Mouse (Mus musculus) C2C12 (cell line): ENCODE data around the gene Bckdk.

ENCODE experiments used
- CTCF ChIP-seq: IDR thresholded peaks from one replicate; pipeline ENCODE4 v1.5.1; 2011; ENCODE audit not compliant: control insufficient read depth, insufficient read depth, insufficient read length
- MAX ChIP-seq: IDR thresholded peaks from one replicate; pipeline ENCODE4 v1.6.1; 2011; ENCODE audit warnings: mild to moderate bottlenecking, control low read depth
- MYOD1 ChIP-seq: IDR thresholded peaks from one replicate; pipeline ENCODE4 v1.6.1; 2011; ENCODE audit warnings: low read depth; ENCODE audit not compliant: control insufficient read depth, insufficient read length
- USF1 ChIP-seq: IDR thresholded peaks from one replicate; pipeline ENCODE4 v1.6.1; 2011; ENCODE audit warnings: low read depth, mild to moderate bottlenecking, control low read depth, moderate library complexity

DNA sequence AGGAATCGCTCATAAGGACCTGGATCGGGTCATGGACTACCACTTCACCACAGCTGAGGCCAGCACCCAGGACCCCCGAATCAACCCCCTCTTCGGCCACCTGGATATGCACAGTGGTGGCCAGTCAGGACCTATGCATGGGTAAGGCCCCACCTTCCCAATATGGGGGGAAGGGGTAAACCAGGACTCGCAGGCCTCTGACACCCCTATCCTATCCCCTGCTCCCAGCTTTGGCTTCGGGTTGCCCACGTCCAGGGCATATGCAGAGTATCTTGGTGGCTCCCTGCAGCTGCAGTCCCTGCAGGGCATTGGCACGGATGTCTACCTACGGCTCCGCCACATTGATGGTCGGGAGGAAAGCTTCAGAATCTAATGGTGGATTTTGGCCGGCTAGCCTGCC lies 4.1 kb downstream of the Bckdk start:
- TF ChIP-seq CTCF (no peak), MAX (no peak), USF1 (no peak), MYOD1 (no peak)
